Mouse (Mus musculus) brain, embryonic 14.5 days (tissue): ENCODE results near the gene Rhou.

Experiments
- CTCF ChIP-seq: fragments of 200-500 bp; IDR thresholded peaks from 2 replicates; pipeline ENCODE4 v1.5.1; 2012; ENCODE audit warnings: inconsistent platforms, mild to moderate bottlenecking, moderate library complexity, borderline replicate concordance; ENCODE audit not compliant: insufficient read depth, insufficient read length; ENCODE audit errors: extremely low read depth
- POLR2A ChIP-seq: fragments of 200-500 bp; IDR thresholded peaks from 2 replicates; pipeline ENCODE4 v1.6.1; 2012; ENCODE audit warnings: mild to moderate bottlenecking, inconsistent platforms, borderline replicate concordance; ENCODE audit not compliant: poor library complexity, insufficient read depth, insufficient read length, severe bottlenecking; ENCODE audit errors: extremely low read depth

- TF ChIP-seq CTCF (no peak), POLR2A (no peak)
These were observed 22.9 kb upstream of the Rhou start for GRCm38 (mm10) chr8:123630841-123631251.
